Mouse (Mus musculus) lung, postnatal 0 days (tissue): ENCODE measurements around the gene 2010111I01Rik.

Experiments used
- CTCF ChIP-seq: IDR thresholded peaks from 2 replicates; pipeline ENCODE4 v1.5.1; 2016; ENCODE audit warnings: antibody characterized with exemption, mild to moderate bottlenecking
- EP300 ChIP-seq: IDR thresholded peaks from 2 replicates; pipeline ENCODE4 v1.6.1; 2016; ENCODE audit warnings: antibody characterized with exemption, mild to moderate bottlenecking, control low read depth

DNA sequence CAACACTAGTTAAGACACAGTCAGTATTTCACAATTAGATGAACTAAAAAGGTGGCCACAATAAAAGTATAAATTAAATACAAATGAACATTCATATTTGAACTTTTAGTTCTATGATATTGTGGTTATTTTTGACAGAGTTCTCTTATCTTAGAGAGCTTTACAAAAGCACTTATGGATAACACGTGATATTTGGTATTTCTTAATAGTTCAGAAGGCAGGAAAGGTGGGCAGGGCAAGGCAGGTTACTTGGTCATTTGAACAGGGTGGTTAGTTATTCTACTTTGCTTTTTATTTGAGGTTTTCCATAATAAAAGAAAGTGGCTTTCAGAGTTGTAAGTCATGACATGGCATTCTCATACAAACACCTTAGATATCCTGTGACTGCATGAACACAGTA lies 233.3 kb downstream of the 2010111I01Rik start:
- TF ChIP-seq CTCF (no peak), EP300 (peak; percentile 76)
